Mouse (Mus musculus) activated CD4-positive, CD25-positive, alpha-beta regulatory T cell, adult 9 weeks (primary cell): ENCODE data around the gene Gm10577. TPM values are rescaled to one million over a fixed set of nuclear protein-coding genes. Genes with fewer than 3 reads are reported as not detected.

Experiments used
- polyA plus RNA-seq: library from polyadenylated mRNA; unstranded; fragments of 100-300 nt; shearing (Covaris generic); gene quantifications from one replicate; pipeline ENCODE4 v1.2.1, GENCODE M21; 2017

The Gm10577 gene
- polyA plus RNA-seq, result not detected

GRCm38 (mm10) chr4:101020596-101020995 lies at the start of gene Gm10577:
Gene Gm10577 (minus strand): TSS chr4:101020696.

GRCm38 (mm10) chr4:101068786-101069153 lies 48.3 kb upstream of the Gm10577 start, which contains the start of gene Raver2:
Gene Raver2 (plus strand): TSS chr4:101068983.

Other genes with a start within 250 kb of the Gm10577 start
- not detected for gene Cachd1, start 244.0 kb downstream of the Gm10577 start, polyA plus RNA-seq
- gene Raver2, start 48.3 kb upstream of the Gm10577 start, polyA plus RNA-seq, result 1.4 TPM
- gene Jak1, start 244.6 kb upstream of the Gm10577 start, polyA plus RNA-seq, result 443 TPM